Mouse (Mus musculus) megakaryocyte, embryonic 14.5 days (primary cell): ENCODE data around the gene Raf1.

Source experiments
- FLI1 ChIP-seq: IDR thresholded peaks from 2 replicates; pipeline ENCODE4 v1.6.1; 2012; ENCODE audit warnings: low read length, inconsistent platforms, mixed read lengths
- GATA1 ChIP-seq: IDR thresholded peaks from 3 replicates; pipeline ENCODE4 v1.6.1; 2012; ENCODE audit warnings: mixed read lengths, low read length, inconsistent platforms, borderline replicate concordance

GRCm38 (mm10) chr6:115684271-115684670, 7.8 kb upstream of the Raf1 start:
- no peak for TF ChIP-seq GATA1
- TF ChIP-seq FLI1 = no peak
